Mouse (Mus musculus): ENCODE measurements at regions not wholly inside any gene's neighbourhood (a gene's known extent, or its start where the extent isn't known, plus 50 kb on each side); places are given as distances from the start of the nearest gene placed in this dataset.

- Histone ChIP-seq H3K27ac (ENCODE audit: insufficient read depth, low read length) (no peak overlapping the region), H3K9ac (ENCODE audit: low read depth, poor library complexity, severe bottlenecking) (no peak overlapping the region), H3K4me3 (ENCODE audit: low read depth, low read length) (no peak overlapping the region), H3K9me3 (replicated peaks; ENCODE audit: control insufficient read depth, insufficient read depth, low read length, poor library complexity, severe bottlenecking) (no peaks in the 10 kb centered on the region), H3K36me3 (ENCODE audit: control insufficient read depth, insufficient read depth, low read length, poor library complexity, severe bottlenecking) (no peaks in the 10 kb centered on the region), H3K27me3 (ENCODE audit: control insufficient read depth, insufficient read depth, low read length, poor library complexity, severe bottlenecking) (no peaks in the 10 kb centered on the region), H3K4me1 (ENCODE audit: control insufficient read depth, insufficient read depth, low read length) (no peaks in the 10 kb centered on the region)
- TF ChIP-seq POLR2A (IDR thresholded peaks at IDR 0.05; ENCODE audit: insufficient read depth, low read length) (no peak), CTCF (IDR thresholded peaks at IDR 0.05; ENCODE audit: low read depth, low read length) (no peak), EP300 (IDR thresholded peaks at IDR 0.05; ENCODE audit: insufficient read depth, low read depth, low read length) (no peak)
Observed at GRCm38 (mm10) chr13:90551166-90551565, 354.0 kb downstream of the Atp6ap1l start.

- Histone ChIP-seq H3K9me3 (replicated peaks; ENCODE audit: control insufficient read depth, insufficient read depth, low read length, poor library complexity, severe bottlenecking) (no peaks in the 10 kb centered on the region), H3K36me3 (ENCODE audit: control insufficient read depth, insufficient read depth, low read length, poor library complexity, severe bottlenecking) (no peaks in the 10 kb centered on the region), H3K4me1 (ENCODE audit: control insufficient read depth, insufficient read depth, low read length) (no peaks in the 10 kb centered on the region), H3K4me3 (ENCODE audit: low read depth, low read length) (no peak overlapping the region), H3K9ac (ENCODE audit: low read depth, poor library complexity, severe bottlenecking) (no peak overlapping the region), H3K27ac (ENCODE audit: insufficient read depth, low read length) (no peak overlapping the region), H3K27me3 (ENCODE audit: control insufficient read depth, insufficient read depth, low read length, poor library complexity, severe bottlenecking) (no peaks in the 10 kb centered on the region)
- TF ChIP-seq POLR2A (IDR thresholded peaks at IDR 0.05; ENCODE audit: insufficient read depth, low read length), result no peak
- no peak for TF ChIP-seq CTCF (IDR thresholded peaks at IDR 0.05; ENCODE audit: low read depth, low read length)
- TF ChIP-seq EP300 (IDR thresholded peaks at IDR 0.05; ENCODE audit: insufficient read depth, low read depth, low read length), result no peak
Observed at GRCm38 (mm10) chr13:90546288-90547035, 358.7 kb downstream of the Atp6ap1l start.

GRCm38 (mm10) chr13:90545816-90546215 lies 359.3 kb downstream of the Atp6ap1l start:
- TF ChIP-seq CTCF (IDR thresholded peaks at IDR 0.05; ENCODE audit: low read depth, low read length), result no peak
- TF ChIP-seq POLR2A (IDR thresholded peaks at IDR 0.05; ENCODE audit: insufficient read depth, low read length), result no peak
- TF ChIP-seq EP300 (IDR thresholded peaks at IDR 0.05; ENCODE audit: insufficient read depth, low read depth, low read length), result no peak

GRCm38 (mm10) chr13:90537525-90537924 lies 367.6 kb downstream of the Atp6ap1l start:
- TF ChIP-seq POLR2A (IDR thresholded peaks at IDR 0.05; ENCODE audit: insufficient read depth, low read length) (no peak), CTCF (IDR thresholded peaks at IDR 0.05; ENCODE audit: low read depth, low read length) (no peak), EP300 (IDR thresholded peaks at IDR 0.05; ENCODE audit: insufficient read depth, low read depth, low read length) (no peak)
- Histone ChIP-seq H3K4me3 (ENCODE audit: low read depth, low read length) (no peak overlapping the region), H3K9me3 (replicated peaks; ENCODE audit: control insufficient read depth, insufficient read depth, low read length, poor library complexity, severe bottlenecking) (no peaks in the 10 kb centered on the region), H3K27me3 (ENCODE audit: control insufficient read depth, insufficient read depth, low read length, poor library complexity, severe bottlenecking) (no peaks in the 10 kb centered on the region), H3K36me3 (ENCODE audit: control insufficient read depth, insufficient read depth, low read length, poor library complexity, severe bottlenecking) (no peaks in the 10 kb centered on the region), H3K27ac (ENCODE audit: insufficient read depth, low read length) (no peak overlapping the region), H3K9ac (ENCODE audit: low read depth, poor library complexity, severe bottlenecking) (no peak overlapping the region), H3K4me1 (ENCODE audit: control insufficient read depth, insufficient read depth, low read length) (no peaks in the 10 kb centered on the region)

More at GRCm38 (mm10) chr13:90545816-90546215, 359.3 kb downstream of the Atp6ap1l start:
- Histone ChIP-seq H3K9me3 (replicated peaks; ENCODE audit: control insufficient read depth, insufficient read depth, low read length, poor library complexity, severe bottlenecking) (no peaks in the 10 kb centered on the region), H3K4me1 (ENCODE audit: control insufficient read depth, insufficient read depth, low read length) (no peaks in the 10 kb centered on the region), H3K27me3 (ENCODE audit: control insufficient read depth, insufficient read depth, low read length, poor library complexity, severe bottlenecking) (no peaks in the 10 kb centered on the region), H3K27ac (ENCODE audit: insufficient read depth, low read length) (no peak overlapping the region), H3K36me3 (ENCODE audit: control insufficient read depth, insufficient read depth, low read length, poor library complexity, severe bottlenecking) (no peaks in the 10 kb centered on the region), H3K4me3 (ENCODE audit: low read depth, low read length) (no peak overlapping the region), H3K9ac (ENCODE audit: low read depth, poor library complexity, severe bottlenecking) (no peak overlapping the region)

GRCm38 (mm10) chr13:90526998-90527397 lies 378.2 kb downstream of the Atp6ap1l start:
- Histone ChIP-seq H3K27me3 (ENCODE audit: control insufficient read depth, insufficient read depth, low read length, poor library complexity, severe bottlenecking) (no peaks in the 10 kb centered on the region), H3K9ac (ENCODE audit: low read depth, poor library complexity, severe bottlenecking) (no peak overlapping the region), H3K27ac (ENCODE audit: insufficient read depth, low read length) (no peak overlapping the region), H3K36me3 (ENCODE audit: control insufficient read depth, insufficient read depth, low read length, poor library complexity, severe bottlenecking) (no peaks in the 10 kb centered on the region), H3K4me1 (ENCODE audit: control insufficient read depth, insufficient read depth, low read length) (no peaks in the 10 kb centered on the region), H3K9me3 (replicated peaks; ENCODE audit: control insufficient read depth, insufficient read depth, low read length, poor library complexity, severe bottlenecking) (no peaks in the 10 kb centered on the region), H3K4me3 (ENCODE audit: low read depth, low read length) (no peak overlapping the region)
- no peak for TF ChIP-seq POLR2A (IDR thresholded peaks at IDR 0.05; ENCODE audit: insufficient read depth, low read length)
- TF ChIP-seq EP300 (IDR thresholded peaks at IDR 0.05; ENCODE audit: insufficient read depth, low read depth, low read length), result no peak
- TF ChIP-seq CTCF (IDR thresholded peaks at IDR 0.05; ENCODE audit: low read depth, low read length), result no peak

- Histone ChIP-seq H3K9ac (ENCODE audit: low read depth, poor library complexity, severe bottlenecking) (no peak overlapping the region), H3K27me3 (ENCODE audit: control insufficient read depth, insufficient read depth, low read length, poor library complexity, severe bottlenecking) (no peaks in the 10 kb centered on the region), H3K4me1 (ENCODE audit: control insufficient read depth, insufficient read depth, low read length) (no peaks in the 10 kb centered on the region), H3K9me3 (replicated peaks; ENCODE audit: control insufficient read depth, insufficient read depth, low read length, poor library complexity, severe bottlenecking) (no peaks in the 10 kb centered on the region), H3K36me3 (ENCODE audit: control insufficient read depth, insufficient read depth, low read length, poor library complexity, severe bottlenecking) (no peaks in the 10 kb centered on the region), H3K27ac (ENCODE audit: insufficient read depth, low read length) (no peak overlapping the region), H3K4me3 (ENCODE audit: low read depth, low read length) (no peak overlapping the region)
- no peak for TF ChIP-seq EP300 (IDR thresholded peaks at IDR 0.05; ENCODE audit: insufficient read depth, low read depth, low read length)
- no peak for TF ChIP-seq POLR2A (IDR thresholded peaks at IDR 0.05; ENCODE audit: insufficient read depth, low read length)
- TF ChIP-seq CTCF (IDR thresholded peaks at IDR 0.05; ENCODE audit: low read depth, low read length), result no peak
Observed at GRCm38 (mm10) chr13:90525801-90526200, 379.4 kb downstream of the Atp6ap1l start.
